Mouse (Mus musculus) kidney, adult 2 months (tissue): ENCODE data around the gene Slc2a3. TPM values are rescaled to one million over a fixed set of nuclear protein-coding genes. Genes with fewer than 3 reads are reported as not detected.
A peak's percentile ranks its signal among the peaks of the same experiment; 100 is the strongest.

ENCODE experiments used
- DNase-seq: peaks from one replicate; pipeline ENCODE4 v3.0.0; 2021
- H3K27ac ChIP-seq: fragments of 200-500 bp; 2 replicates; pipeline ENCODE4 v1.5.1; 2012; ENCODE audit warnings: low read depth, low read length, control low read depth, inconsistent platforms; ENCODE audit not compliant: insufficient read depth
- H3K27me3 ChIP-seq: fragments of 200-500 bp; replicated peaks from 2 replicates; pipeline ENCODE4 v1.6.1; 2012; ENCODE audit warnings: mild to moderate bottlenecking, moderate library complexity, low read length, inconsistent platforms; ENCODE audit not compliant: control insufficient read depth, insufficient read depth
- H3K36me3 ChIP-seq: fragments of 200-500 bp; 2 replicates; pipeline ENCODE4 v1.6.1; 2012; ENCODE audit warnings: mild to moderate bottlenecking, moderate library complexity, low read length, inconsistent platforms; ENCODE audit not compliant: control insufficient read depth, insufficient read depth
- H3K4me1 ChIP-seq: fragments of 200-500 bp; 2 replicates; pipeline ENCODE4 v1.6.1; 2011; ENCODE audit warnings: low read length; ENCODE audit not compliant: control insufficient read depth, insufficient read depth
- H3K4me3 ChIP-seq: fragments of 200-500 bp; 2 replicates; pipeline ENCODE4 v1.5.1; 2011; ENCODE audit warnings: mild to moderate bottlenecking, low read depth, low read length, control low read depth; ENCODE audit not compliant: insufficient read depth
- CTCF ChIP-seq: fragments of 200-500 bp; conservative IDR thresholded peaks from 2 replicates; pipeline ENCODE4 v1.5.1; 2011; ENCODE audit warnings: low read depth, mild to moderate bottlenecking, control low read depth, low read length, moderate library complexity, mixed read lengths; ENCODE audit not compliant: insufficient read depth, insufficient read length
- POLR2A ChIP-seq: fragments of 200-500 bp; IDR thresholded peaks from one replicate; pipeline ENCODE4 v1.6.1; 2011; ENCODE audit warnings: low read depth, low read length, control low read depth
- WGBS: fragments of 180-500 bp; shearing (Covaris S2); methylation state at CpG from one replicate; pipeline ENCODE4 v1.1.7; 2018; 5-methylcytosine and 5-hydroxymethylcytosine counted together
- polyA plus RNA-seq: library from polyadenylated mRNA; depleted of rRNA; stranded (reverse); fragments of >200 nt; gene quantifications from 2 replicates; pipeline ENCODE4 v1.2.3, GENCODE M21; 2012

Slc2a3 gene
- polyA plus RNA-seq, 1 experiment, result 2.7 TPM

- peaks cover 23% of the 10 kb centered on the region for H3K4me1 ChIP-seq
- H3K27me3 ChIP-seq, result no peaks in the 10 kb centered on the region
- peak; percentile 82 for DNase-seq
- TF ChIP-seq POLR2A (no peak), CTCF (no peak)
- no peaks in the 10 kb centered on the region for H3K36me3 ChIP-seq
- 1% methylated on average over 61 of the region's 61 CpGs for WGBS
- peak within 1 kb of the TSS; percentile 98 for H3K27ac ChIP-seq
- H3K4me3 ChIP-seq, result peak within 1 kb of the TSS; percentile 91
These were observed 18.0 kb upstream of the Slc2a3 start, which contains the start of gene Foxj2 for GRCm38 (mm10) chr6:122819306-122820070. Foxj2 (plus strand) TSS chr6:122819914.

- TF ChIP-seq CTCF (no peak), POLR2A (no peak)
- no peaks in the 10 kb centered on the region for H3K36me3 ChIP-seq
These were observed 12.2 kb upstream of the Slc2a3 start for GRCm38 (mm10) chr6:122813640-122814039.

GRCm38 (mm10) chr6:122812716-122813115 lies 11.3 kb upstream of the Slc2a3 start:
- H3K27me3 ChIP-seq, result no peaks in the 10 kb centered on the region
- H3K36me3 ChIP-seq, result no peaks in the 10 kb centered on the region
- no peak for DNase-seq
- TF ChIP-seq CTCF (no peak), POLR2A (no peak)
- peaks cover 8% of the 10 kb centered on the region; the same call in 1 of the 2 replicates for H3K4me1 ChIP-seq
- no peak overlapping the region for H3K4me3 ChIP-seq
- H3K27ac ChIP-seq, result no peak overlapping the region
- 92% methylated on average over 4 of the region's 4 CpGs for WGBS

More at GRCm38 (mm10) chr6:122813640-122814039, 12.2 kb upstream of the Slc2a3 start:
- H3K27me3 ChIP-seq, result no peaks in the 10 kb centered on the region
- H3K27ac ChIP-seq, result no peak overlapping the region
- no peak for DNase-seq
- H3K4me1 ChIP-seq, result peaks cover 8% of the 10 kb centered on the region; the same call in 1 of the 2 replicates
- 88% methylated on average over 4 of the region's 4 CpGs for WGBS
- H3K4me3 ChIP-seq, result no peak overlapping the region

GRCm38 (mm10) chr6:122811771-122812600 lies 10.5 kb upstream of the Slc2a3 start:
- Histone ChIP-seq H3K36me3 (no peaks in the 10 kb centered on the region), H3K27me3 (no peaks in the 10 kb centered on the region), H3K27ac (peak overlapping the region; percentile 95), H3K4me1 (peaks cover 8% of the 10 kb centered on the region; the same call in 1 of the 2 replicates), H3K4me3 (peak overlapping the region; percentile 36)
- no peak for TF ChIP-seq CTCF
- no peak for TF ChIP-seq POLR2A
- peak; percentile 40 for DNase-seq
- WGBS, result 28% methylated on average over 16 of the region's 16 CpGs

- Histone ChIP-seq H3K4me3 (peak overlapping the region; percentile 67), H3K27ac (peak overlapping the region; percentile 95), H3K36me3 (no peaks in the 10 kb centered on the region), H3K27me3 (no peaks in the 10 kb centered on the region), H3K4me1 (peaks cover 8% of the 10 kb centered on the region; the same call in 1 of the 2 replicates)
- WGBS, result 2% methylated on average over 36 of the region's 38 CpGs
- TF ChIP-seq POLR2A (peak; percentile 77), CTCF (no peak)
- peak; percentile 96 for DNase-seq
These were observed 9.8 kb upstream of the Slc2a3 start for GRCm38 (mm10) chr6:122811280-122811652.

- under 1% methylated on average over 30 of the region's 30 CpGs for WGBS
- peak; percentile 99 for DNase-seq
These were observed 9.3 kb upstream of the Slc2a3 start for GRCm38 (mm10) chr6:122810615-122811279.

More at GRCm38 (mm10) chr6:122810615-122811279, 9.3 kb upstream of the Slc2a3 start:
- H3K27ac ChIP-seq, result peak overlapping the region; percentile 95
- TF ChIP-seq POLR2A (no peak), CTCF (no peak)
- peaks cover 8% of the 10 kb centered on the region; the same call in 1 of the 2 replicates for H3K4me1 ChIP-seq
- no peaks in the 10 kb centered on the region for H3K27me3 ChIP-seq
- H3K4me3 ChIP-seq, result peak overlapping the region; percentile 67
- H3K36me3 ChIP-seq, result no peaks in the 10 kb centered on the region
